Mouse (Mus musculus): ENCODE measurements at regions not wholly inside any gene's neighbourhood (a gene's known extent, or its start where the extent isn't known, plus 50 kb on each side); places are given as distances from the start of the nearest gene placed in this dataset.

- DNase-seq (ENCODE audit: low spot score) (no peak), ATAC-seq (ENCODE audit: low FRiP score, low TSS enrichment) (no peak)
- WGBS: 69% methylated on average over 9 of the region's 9 CpGs
- Histone ChIP-seq H3K4me2 (replicated peaks; ENCODE audit: low read depth) (no peak overlapping the region), H3K27ac (replicated peaks) (no peak overlapping the region), H3K4me1 (replicated peaks; ENCODE audit: control insufficient read depth, insufficient read depth) (no peaks in the 10 kb centered on the region), H3K9me3 (ENCODE audit: control insufficient read depth, low read length) (no peaks in the 10 kb centered on the region), H3K9ac (ENCODE audit: low read length) (no peak overlapping the region), H3K27me3 (ENCODE audit: control insufficient read depth, insufficient read depth, low read length) (no peaks in the 10 kb centered on the region), H3K36me3 (ENCODE audit: control insufficient read depth, insufficient read depth, low read length) (no peaks in the 10 kb centered on the region), H3K4me3 (ENCODE audit: low read depth, low read length) (no peak overlapping the region)
- no peak for TF ChIP-seq CTCF (IDR thresholded peaks at IDR 0.05; ENCODE audit: low read depth)
- no peak for TF ChIP-seq EP300 (optimal IDR thresholded peaks at IDR 0.05)
Observed at GRCm38 (mm10) chr11:52618646-52619045, 145.8 kb upstream of the Fstl4 start.

GRCm38 (mm10) chr11:52622861-52623260 lies 141.6 kb upstream of the Fstl4 start:
- no peak overlapping the region for H3K27ac ChIP-seq (replicated peaks)
- H3K4me3 ChIP-seq (ENCODE audit: low read depth, low read length): no peak overlapping the region
- H3K36me3 ChIP-seq (ENCODE audit: control insufficient read depth, insufficient read depth, low read length): no peaks in the 10 kb centered on the region
- H3K9me3 ChIP-seq (ENCODE audit: control insufficient read depth, low read length): no peaks in the 10 kb centered on the region
- H3K4me1 ChIP-seq (replicated peaks; ENCODE audit: control insufficient read depth, insufficient read depth): no peaks in the 10 kb centered on the region
- H3K27me3 ChIP-seq (ENCODE audit: control insufficient read depth, insufficient read depth, low read length): no peaks in the 10 kb centered on the region
- no peak overlapping the region for H3K9ac ChIP-seq (ENCODE audit: low read length)
- TF ChIP-seq EP300 (optimal IDR thresholded peaks at IDR 0.05): no peak
- no peak for TF ChIP-seq CTCF (IDR thresholded peaks at IDR 0.05; ENCODE audit: low read depth)
- H3K4me2 ChIP-seq (replicated peaks; ENCODE audit: low read depth): no peak overlapping the region
- DNase-seq (ENCODE audit: low spot score): no peak
- ATAC-seq (ENCODE audit: low FRiP score, low TSS enrichment): no peak
- WGBS: 52% methylated on average over 4 of the region's 4 CpGs

GRCm38 (mm10) chr11:52628875-52629274 lies 135.6 kb upstream of the Fstl4 start:
- Histone ChIP-seq H3K27ac (replicated peaks) (no peak overlapping the region), H3K9me3 (ENCODE audit: control insufficient read depth, low read length) (no peaks in the 10 kb centered on the region), H3K27me3 (ENCODE audit: control insufficient read depth, insufficient read depth, low read length) (no peaks in the 10 kb centered on the region), H3K4me1 (replicated peaks; ENCODE audit: control insufficient read depth, insufficient read depth) (no peaks in the 10 kb centered on the region), H3K4me2 (replicated peaks; ENCODE audit: low read depth) (no peak overlapping the region), H3K9ac (ENCODE audit: low read length) (no peak overlapping the region), H3K4me3 (ENCODE audit: low read depth, low read length) (no peak overlapping the region), H3K36me3 (ENCODE audit: control insufficient read depth, insufficient read depth, low read length) (no peaks in the 10 kb centered on the region)
- ATAC-seq (ENCODE audit: low FRiP score, low TSS enrichment) (no peak), DNase-seq (ENCODE audit: low spot score) (no peak)
- WGBS: 45% methylated on average over 2 of the region's 2 CpGs
- TF ChIP-seq CTCF (IDR thresholded peaks at IDR 0.05; ENCODE audit: low read depth) (no peak), EP300 (optimal IDR thresholded peaks at IDR 0.05) (no peak)

GRCm38 (mm10) chr11:52629776-52630175 lies 134.7 kb upstream of the Fstl4 start:
- Histone ChIP-seq H3K4me2 (replicated peaks; ENCODE audit: low read depth) (no peak overlapping the region), H3K9ac (ENCODE audit: low read length) (no peak overlapping the region), H3K4me3 (ENCODE audit: low read depth, low read length) (no peak overlapping the region), H3K9me3 (ENCODE audit: control insufficient read depth, low read length) (no peaks in the 10 kb centered on the region), H3K4me1 (replicated peaks; ENCODE audit: control insufficient read depth, insufficient read depth) (no peaks in the 10 kb centered on the region), H3K27ac (replicated peaks) (no peak overlapping the region), H3K27me3 (ENCODE audit: control insufficient read depth, insufficient read depth, low read length) (no peaks in the 10 kb centered on the region), H3K36me3 (ENCODE audit: control insufficient read depth, insufficient read depth, low read length) (no peaks in the 10 kb centered on the region)
- ATAC-seq (ENCODE audit: low FRiP score, low TSS enrichment): no peak
- WGBS: 49% methylated on average over 5 of the region's 5 CpGs
- no peak for TF ChIP-seq EP300 (optimal IDR thresholded peaks at IDR 0.05)
- peak; percentile 60 for TF ChIP-seq CTCF (IDR thresholded peaks at IDR 0.05; ENCODE audit: low read depth)
- DNase-seq (ENCODE audit: low spot score): no peak

GRCm38 (mm10) chr11:52631579-52631978 lies 132.9 kb upstream of the Fstl4 start:
- H3K4me3 ChIP-seq (ENCODE audit: low read depth, low read length): no peak overlapping the region
- WGBS: 49% methylated on average over 3 of the region's 3 CpGs
- no peak overlapping the region for H3K4me2 ChIP-seq (replicated peaks; ENCODE audit: low read depth)
- H3K36me3 ChIP-seq (ENCODE audit: control insufficient read depth, insufficient read depth, low read length): no peaks in the 10 kb centered on the region
- H3K4me1 ChIP-seq (replicated peaks; ENCODE audit: control insufficient read depth, insufficient read depth): no peaks in the 10 kb centered on the region
- H3K27ac ChIP-seq (replicated peaks): no peak overlapping the region
- ATAC-seq (ENCODE audit: low FRiP score, low TSS enrichment) (no peak), DNase-seq (ENCODE audit: low spot score) (no peak)
- no peaks in the 10 kb centered on the region for H3K9me3 ChIP-seq (ENCODE audit: control insufficient read depth, low read length)
- TF ChIP-seq EP300 (optimal IDR thresholded peaks at IDR 0.05) (no peak), CTCF (IDR thresholded peaks at IDR 0.05; ENCODE audit: low read depth) (peak; percentile 47; the same call in 1 of the 2 replicates)
- H3K9ac ChIP-seq (ENCODE audit: low read length): no peak overlapping the region
- H3K27me3 ChIP-seq (ENCODE audit: control insufficient read depth, insufficient read depth, low read length): no peaks in the 10 kb centered on the region

- no peak overlapping the region for H3K4me3 ChIP-seq (ENCODE audit: low read depth, low read length)
- TF ChIP-seq EP300 (optimal IDR thresholded peaks at IDR 0.05) (no peak), CTCF (IDR thresholded peaks at IDR 0.05; ENCODE audit: low read depth) (peak; percentile 53)
- H3K9ac ChIP-seq (ENCODE audit: low read length): no peak overlapping the region
- no peaks in the 10 kb centered on the region for H3K27me3 ChIP-seq (ENCODE audit: control insufficient read depth, insufficient read depth, low read length)
- no peaks in the 10 kb centered on the region for H3K4me1 ChIP-seq (replicated peaks; ENCODE audit: control insufficient read depth, insufficient read depth)
- no peaks in the 10 kb centered on the region for H3K9me3 ChIP-seq (ENCODE audit: control insufficient read depth, low read length)
- H3K4me2 ChIP-seq (replicated peaks; ENCODE audit: low read depth): no peak overlapping the region
- 68% methylated on average over 3 of the region's 3 CpGs for WGBS
- ATAC-seq (ENCODE audit: low FRiP score, low TSS enrichment): no peak
- H3K36me3 ChIP-seq (ENCODE audit: control insufficient read depth, insufficient read depth, low read length): no peaks in the 10 kb centered on the region
- no peak overlapping the region for H3K27ac ChIP-seq (replicated peaks)
- DNase-seq (ENCODE audit: low spot score): no peak
Observed at GRCm38 (mm10) chr11:52634189-52634588, 130.2 kb upstream of the Fstl4 start.

Data from stomach, postnatal 0 days (tissue).